Mouse (Mus musculus) liver, embryonic 15.5 days (tissue): ENCODE data around the gene Klc1. TPM values are rescaled to one million over a fixed set of nuclear protein-coding genes. Genes with fewer than 3 reads are reported as not detected.

Source experiments
- polyA plus RNA-seq: library from polyadenylated mRNA; unstranded; fragments of >200 nt; fragmentation: Nextera tagmentation; extraction: Ambion mirVana; gene quantifications from 2 replicates; pipeline ENCODE4 v1.2.1, GENCODE M21; 2015

Klc1 gene
- polyA plus RNA-seq, 1 experiment from 2014 or later = 18.3 TPM

Other genes with a start within 250 kb of the Klc1 start
- 499 and 578 TPM in 2 replicates for gene Eif5, start 220.8 kb upstream of the Klc1 start, polyA plus RNA-seq
- 13.3 and 17.4 TPM in 2 replicates for gene Mark3, start 184.3 kb upstream of the Klc1 start, polyA plus RNA-seq
- gene Ckb, start 86.5 kb upstream of the Klc1 start, polyA plus RNA-seq = 41.9 and 45.7 TPM in 2 replicates
- gene Trmt61a, start 80.7 kb upstream of the Klc1 start, polyA plus RNA-seq = 5.9 and 7.3 TPM in 2 replicates
- 15.8 and 15.9 TPM in 2 replicates for gene Bag5, start 45.6 kb upstream of the Klc1 start, polyA plus RNA-seq
- gene Apopt1, start 45.6 kb upstream of the Klc1 start, polyA plus RNA-seq = 18.1 and 18.2 TPM in 2 replicates
- gene Xrcc3, start 55.0 kb downstream of the Klc1 start, polyA plus RNA-seq = 5.1 and 5.7 TPM in 2 replicates
- gene Zfyve21, start 55.3 kb downstream of the Klc1 start, polyA plus RNA-seq = 64.4 and 78.6 TPM in 2 replicates
- gene Ppp1r13b, start 149.3 kb downstream of the Klc1 start, polyA plus RNA-seq = 3.6 and 3.7 TPM in 2 replicates
- 397 and 473 TPM in 2 replicates for gene Atp5mpl, start 208.1 kb downstream of the Klc1 start, polyA plus RNA-seq
- gene Tdrd9, start 212.7 kb downstream of the Klc1 start, polyA plus RNA-seq = 0.10 and 0.22 TPM in 2 replicates
- gene Rd3l, start 222.5 kb downstream of the Klc1 start, polyA plus RNA-seq = not detected in 2 replicates